In the genomic region with DNA sequence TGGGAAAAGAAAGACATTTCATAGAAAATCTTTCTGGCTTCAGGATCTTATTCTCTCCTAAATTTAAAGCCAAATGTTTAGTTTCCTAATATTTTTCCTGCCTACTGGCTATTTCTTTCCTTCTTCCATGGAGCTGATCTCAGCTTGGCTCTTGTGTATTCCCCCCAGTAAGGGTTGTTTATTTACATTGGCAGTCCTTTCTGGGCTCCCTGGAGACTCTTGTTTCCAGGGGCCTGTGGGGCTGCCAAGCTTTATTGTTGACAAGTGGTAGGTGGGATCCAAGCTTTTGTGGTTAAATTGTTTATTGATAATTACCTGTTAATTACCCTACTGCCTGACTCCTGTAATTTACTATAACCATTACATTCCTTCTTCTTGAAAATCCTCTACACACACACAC, we compare ENCODE assay signal across 16 mouse cellular contexts.
"Had no signal": no experiment of that assay in that cellular context is flagged by ENCODE, and none has a peak within 500 bp of the region (broad histone marks: within the 10 kb centered on the region; RNA-seq: fewer than 3 reads in every experiment).

No protein-coding gene starts in this region.

- ATAC-seq: liver, postnatal 0 days; midbrain, embryonic 13.5 days; midbrain, embryonic 15.5 days had no signal

- H3K27ac ChIP-seq: liver, embryonic 15.5 days; macrophage; midbrain, embryonic 13.5 days; midbrain, embryonic 15.5 days; neural tube, embryonic 12.5 days; stomach, embryonic 15.5 days; stomach, postnatal 0 days had no signal

- H3K9ac ChIP-seq: liver, embryonic 15.5 days; liver, postnatal 0 days; midbrain, embryonic 13.5 days; midbrain, embryonic 15.5 days; neural tube, embryonic 12.5 days; stomach, embryonic 15.5 days had no signal

- H3K36me3 ChIP-seq: liver, embryonic 15.5 days; midbrain, embryonic 13.5 days; midbrain, embryonic 15.5 days; neural tube, embryonic 12.5 days; stomach, embryonic 15.5 days had no signal

- DNase-seq: liver, postnatal 0 days; lung, adult 2 months; lung, postnatal 10 days; right cerebral cortex, postnatal 14 days; thymus, adult 2 months; thymus, postnatal 25 days; thymus, postnatal 4 days had no signal

- H3K4me1 ChIP-seq: liver, embryonic 15.5 days; midbrain, embryonic 15.5 days; neural tube, embryonic 12.5 days; stomach, embryonic 15.5 days had no signal

- H3K4me2 ChIP-seq: liver, embryonic 15.5 days; midbrain, embryonic 11.5 days; midbrain, embryonic 13.5 days; midbrain, embryonic 15.5 days; neural tube, embryonic 12.5 days; stomach, embryonic 15.5 days had no signal

- H3K9me3 ChIP-seq: liver, embryonic 15.5 days; megakaryocyte, embryonic 14.5 days; midbrain, embryonic 13.5 days; midbrain, embryonic 15.5 days; neural tube, embryonic 12.5 days; stomach, embryonic 15.5 days had no signal

- H3K27me3 ChIP-seq: liver, embryonic 15.5 days; megakaryocyte, embryonic 14.5 days; midbrain, embryonic 13.5 days; midbrain, embryonic 15.5 days; neural tube, embryonic 12.5 days; stomach, embryonic 15.5 days had no signal

- H3K4me3 ChIP-seq: liver, embryonic 15.5 days; megakaryocyte, embryonic 14.5 days; midbrain, embryonic 13.5 days; midbrain, embryonic 15.5 days; neural tube, embryonic 12.5 days; stomach, embryonic 15.5 days had no signal
